Mouse (Mus musculus) ES-Bruce4 (cell line): ENCODE measurements around the gene Srpk1. TPM values are rescaled to one million over a fixed set of nuclear protein-coding genes. Genes with fewer than 3 reads are reported as not detected.

Experiments
- H3K27ac ChIP-seq: 2 replicates; pipeline ENCODE4 v1.5.1; 2012; ENCODE audit warnings: low read length, inconsistent platforms; ENCODE audit not compliant: insufficient read depth
- H3K27me3 ChIP-seq: 2 replicates; pipeline ENCODE4 v1.6.1; 2012; ENCODE audit warnings: mild to moderate bottlenecking, low read length, inconsistent platforms; ENCODE audit not compliant: control insufficient read depth, poor library complexity, insufficient read depth, severe bottlenecking
- H3K36me3 ChIP-seq: 2 replicates; pipeline ENCODE4 v1.6.1; 2012; ENCODE audit warnings: inconsistent platforms, mild to moderate bottlenecking, low read length, moderate library complexity; ENCODE audit not compliant: control insufficient read depth, poor library complexity, insufficient read depth, severe bottlenecking
- H3K4me1 ChIP-seq: one replicate; pipeline ENCODE4 v1.8.1; 2011; ENCODE audit warnings: low read length; ENCODE audit not compliant: control insufficient read depth, insufficient read depth
- H3K4me3 ChIP-seq: 2 replicates; pipeline ENCODE4 v1.5.1; 2011; ENCODE audit warnings: low read depth, mild to moderate bottlenecking, low read length
- H3K9ac ChIP-seq: 2 replicates; pipeline ENCODE4 v1.6.1; 2012; ENCODE audit warnings: low read depth, mild to moderate bottlenecking, inconsistent platforms; ENCODE audit not compliant: poor library complexity, severe bottlenecking
- H3K9me3 ChIP-seq: replicated peaks from 2 replicates; pipeline ENCODE4 v1.6.1; 2012; ENCODE audit warnings: mild to moderate bottlenecking, low read length, inconsistent platforms; ENCODE audit not compliant: control insufficient read depth, poor library complexity, insufficient read depth, severe bottlenecking
- CTCF ChIP-seq: IDR thresholded peaks from one replicate; pipeline ENCODE4 v1.8.1; 2011; ENCODE audit warnings: low read depth, low read length
- EP300 ChIP-seq: IDR thresholded peaks from 2 replicates; pipeline ENCODE4 v1.6.1; 2011; ENCODE audit warnings: low read depth, low read length; ENCODE audit not compliant: insufficient read depth
- POLR2A ChIP-seq: IDR thresholded peaks from one replicate; pipeline ENCODE4 v1.8.1; 2011; ENCODE audit warnings: low read length; ENCODE audit not compliant: insufficient read depth
- polyA plus RNA-seq: library from polyadenylated mRNA; stranded (reverse); fragments of >200 nt; gene quantifications from 2 replicates; pipeline ENCODE4 v1.2.4, GENCODE M21; 2011; ENCODE audit warnings: low read depth; ENCODE audit not compliant: missing spikeins, insufficient read depth, insufficient read length

Gene Srpk1
- polyA plus RNA-seq, 1 experiment, result 244 TPM

GRCm38 (mm10) chr17:28644112-28644511 lies 21.6 kb upstream of the Srpk1 start:
- Histone ChIP-seq H3K27me3 (no peaks in the 10 kb centered on the region), H3K4me3 (no peak overlapping the region), H3K27ac (no peak overlapping the region), H3K36me3 (no peaks in the 10 kb centered on the region), H3K9ac (no peak overlapping the region), H3K9me3 (no peaks in the 10 kb centered on the region), H3K4me1 (no peaks in the 10 kb centered on the region)
- TF ChIP-seq POLR2A, result no peak
- TF ChIP-seq EP300, result no peak
- TF ChIP-seq CTCF, result no peak

DNA sequence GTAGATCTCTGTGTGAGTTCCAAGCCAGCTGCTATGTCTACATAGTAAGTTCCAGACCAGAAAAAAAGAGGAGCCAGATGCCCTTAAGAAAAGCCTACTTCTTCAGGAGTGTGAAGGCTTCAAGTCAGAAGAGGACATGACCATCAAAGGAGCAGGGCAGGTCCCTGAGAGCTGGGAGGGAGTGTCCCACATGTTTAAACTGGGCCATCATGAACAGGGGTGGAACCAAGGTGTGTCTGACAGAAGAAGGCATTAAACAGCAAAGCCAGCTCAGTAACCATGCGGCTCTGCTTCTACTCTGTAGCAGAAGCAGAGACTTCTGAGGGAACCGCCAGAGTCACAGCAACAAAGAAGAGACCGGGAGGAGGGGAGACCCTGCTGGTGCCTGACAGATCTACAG lies 21.2 kb upstream of the Srpk1 start:
- Histone ChIP-seq H3K27me3 (no peaks in the 10 kb centered on the region), H3K9me3 (no peaks in the 10 kb centered on the region), H3K4me1 (no peaks in the 10 kb centered on the region), H3K9ac (no peak overlapping the region), H3K36me3 (no peaks in the 10 kb centered on the region), H3K4me3 (no peak overlapping the region), H3K27ac (no peak overlapping the region)
- TF ChIP-seq POLR2A (no peak), EP300 (no peak), CTCF (no peak)

GRCm38 (mm10) chr17:28640113-28640512 lies 17.6 kb upstream of the Srpk1 start:
- H3K4me3 ChIP-seq, result no peak overlapping the region
- no peaks in the 10 kb centered on the region for H3K27me3 ChIP-seq
- H3K36me3 ChIP-seq, result no peaks in the 10 kb centered on the region
- H3K9me3 ChIP-seq, result no peaks in the 10 kb centered on the region
- TF ChIP-seq POLR2A (no peak), EP300 (no peak), CTCF (no peak)
- H3K4me1 ChIP-seq, result no peaks in the 10 kb centered on the region
- no peak overlapping the region for H3K9ac ChIP-seq
- H3K27ac ChIP-seq, result no peak overlapping the region

- Histone ChIP-seq H3K27ac (no peak overlapping the region), H3K27me3 (no peaks in the 10 kb centered on the region), H3K4me3 (no peak overlapping the region), H3K9ac (no peak overlapping the region), H3K36me3 (no peaks in the 10 kb centered on the region), H3K9me3 (no peaks in the 10 kb centered on the region), H3K4me1 (no peaks in the 10 kb centered on the region)
- TF ChIP-seq POLR2A (no peak), CTCF (no peak), EP300 (no peak)
These were observed 15.5 kb upstream of the Srpk1 start for GRCm38 (mm10) chr17:28637711-28638690.

DNA sequence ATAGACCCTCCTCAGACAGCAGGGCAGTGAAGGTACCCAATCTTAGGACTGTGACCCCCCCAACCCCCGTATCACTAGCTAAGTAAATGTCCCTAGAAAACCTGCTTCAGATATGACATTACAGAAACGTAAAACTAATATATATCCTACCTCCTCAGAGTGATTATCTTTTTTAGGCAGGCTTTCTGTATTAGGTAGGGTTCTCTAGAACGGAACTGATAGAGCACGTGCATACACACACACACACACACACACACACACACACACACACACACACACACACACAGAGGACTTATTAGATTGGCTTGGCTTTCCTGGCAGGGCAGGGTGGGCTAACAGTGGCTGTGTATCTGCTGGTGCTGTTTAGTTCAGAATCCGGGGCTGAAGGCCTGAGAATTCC lies 13.3 kb upstream of the Srpk1 start:
- H3K27me3 ChIP-seq, result no peaks in the 10 kb centered on the region
- no peak overlapping the region for H3K4me3 ChIP-seq
- no peaks in the 10 kb centered on the region for H3K4me1 ChIP-seq
- H3K9ac ChIP-seq, result no peak overlapping the region
- no peak for TF ChIP-seq EP300
- no peak for TF ChIP-seq POLR2A
- no peak for TF ChIP-seq CTCF
- no peak overlapping the region for H3K27ac ChIP-seq
- no peaks in the 10 kb centered on the region for H3K9me3 ChIP-seq
- H3K36me3 ChIP-seq, result no peaks in the 10 kb centered on the region

GRCm38 (mm10) chr17:28629125-28629524 lies 6.6 kb upstream of the Srpk1 start:
- Histone ChIP-seq H3K36me3 (no peaks in the 10 kb centered on the region), H3K4me1 (peaks cover 6% of the 10 kb centered on the region), H3K9ac (no peak overlapping the region), H3K27ac (0 out of 2 replicates have a peak overlapping the region, but pooled peaks have one; percentile 24), H3K9me3 (no peaks in the 10 kb centered on the region), H3K4me3 (no peak overlapping the region), H3K27me3 (no peaks in the 10 kb centered on the region)
- TF ChIP-seq POLR2A, result no peak
- TF ChIP-seq EP300, result 0 out of 2 replicates have a peak, but pooled peaks have one; percentile 25
- TF ChIP-seq CTCF, result peak; percentile 57
